Mouse (Mus musculus) left cerebral cortex, postnatal 36 days (tissue): ENCODE measurements around the gene Mgat5b. TPM values are rescaled to one million over a fixed set of nuclear protein-coding genes. Genes with fewer than 3 reads are reported as not detected.

Source experiments
- DNase-seq, 2 experiments: peaks; one replicate each; pipeline ENCODE4 v3.0.0; 2021 to 2022; ENCODE audit warnings: low spot score in 2 of 2, mixed read lengths in 1 of 2
- intact Hi-C: fragments of 180-260 bp; cut with DNase I; formaldehyde crosslinking; loops from one replicate; pipeline ENCODE4 v1.15.1; 2025
- total RNA-seq, 2 experiments: library from RNA; stranded (reverse); gene quantifications; 2 replicates each; pipeline ENCODE4 v1.2.3; 2021

Mgat5b gene
- total RNA-seq, 2 experiments from 2014 or later = 76.5 to 86.1 TPM

DNA sequence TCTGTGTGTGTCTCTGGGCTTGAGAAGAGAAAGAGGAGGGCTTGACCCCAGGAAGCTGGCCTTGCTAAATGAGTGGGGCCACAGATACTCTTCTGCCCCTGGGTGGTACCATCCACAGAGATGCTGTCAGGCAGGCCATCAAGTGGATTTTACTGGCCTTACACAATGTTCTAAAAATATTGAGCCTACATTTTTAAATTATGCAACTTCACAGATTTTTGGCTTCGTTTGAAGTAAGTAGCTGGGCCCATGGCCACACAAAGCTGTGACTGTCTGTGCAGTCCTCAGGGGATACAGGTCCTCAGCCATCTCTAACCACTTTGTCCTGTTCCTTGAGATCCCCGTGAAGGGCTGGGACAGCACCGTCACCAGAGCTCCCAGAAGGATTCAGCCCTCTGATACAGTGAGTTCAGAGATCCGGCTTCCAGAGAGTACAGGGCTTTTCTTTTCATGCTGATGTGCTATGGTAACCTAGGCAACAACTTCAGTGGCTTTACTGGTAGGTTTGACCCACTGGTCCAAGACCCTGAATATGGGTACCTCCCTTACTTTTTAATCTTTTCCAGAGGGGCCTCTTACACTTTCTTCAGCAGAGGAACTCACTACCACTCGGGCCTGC lies 4.3 kb upstream of the Mgat5b start:
- intact Hi-C loops = no loop called here
- no peak for DNase-seq

- intact Hi-C loops = loop anchor here (5.0 kb wide), 2 partner anchors 127 to 142 kb away; no protein-coding TSS in a partner anchor
- DNase-seq = no peak
These were observed 3.4 kb upstream of the Mgat5b start for GRCm38 (mm10) chr11:116915241-116915640.

DNA sequence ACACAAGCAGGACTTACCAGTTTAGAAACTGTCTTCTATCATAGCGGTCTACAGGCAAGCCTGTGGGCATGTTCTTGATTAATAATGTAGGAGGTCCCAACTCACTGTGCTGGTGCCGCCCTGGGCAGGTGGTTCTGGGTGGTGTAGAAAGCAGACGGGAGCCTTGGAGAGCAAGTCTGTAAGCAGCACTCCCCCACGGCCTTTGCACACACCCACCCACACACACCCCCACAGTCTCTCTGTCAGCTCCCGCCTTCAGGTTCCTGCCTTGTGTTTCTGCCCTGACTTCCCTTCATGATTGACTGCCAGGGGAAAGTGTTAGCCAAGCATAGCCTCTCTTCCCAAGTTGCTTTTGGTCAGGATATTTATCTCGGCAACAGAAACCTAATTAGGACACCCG lies 1.3 kb upstream of the Mgat5b start:
- intact Hi-C loops = loop anchor here (5.0 kb wide), 2 partner anchors 125 to 140 kb away; no protein-coding TSS in a partner anchor
- DNase-seq = no peak

GRCm38 (mm10) chr11:116919186-116920020 lies 740 bp downstream of the Mgat5b start:
- no peak for DNase-seq
- intact Hi-C loops = loop anchor here (5.0 kb wide), 3 partner anchors 73 to 138 kb away; no protein-coding TSS in a partner anchor

DNA sequence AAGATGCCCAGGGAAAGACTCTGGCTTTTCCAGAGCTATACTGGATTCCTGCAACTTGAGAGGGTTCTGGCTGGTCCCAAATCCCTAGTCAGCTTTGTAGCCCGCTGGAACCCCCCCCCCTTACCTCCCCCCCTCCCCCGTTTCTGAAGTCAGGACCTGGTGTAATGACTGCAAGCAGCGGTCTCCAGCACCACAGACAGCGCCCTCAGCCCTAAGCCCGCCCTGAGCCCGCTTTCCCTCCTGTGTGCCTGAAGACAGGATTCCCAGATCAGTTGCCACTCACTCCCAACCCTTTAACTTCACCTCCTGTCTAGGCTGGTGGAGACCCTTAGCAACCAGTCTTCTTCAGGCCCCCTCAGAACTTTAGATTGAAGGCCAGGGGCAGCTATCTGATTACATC lies 2.1 kb downstream of the Mgat5b start:
- intact Hi-C loops = loop anchor here (5.0 kb wide), 1 partner anchor 72 kb away; no protein-coding TSS in a partner anchor
- no peak for DNase-seq

DNA sequence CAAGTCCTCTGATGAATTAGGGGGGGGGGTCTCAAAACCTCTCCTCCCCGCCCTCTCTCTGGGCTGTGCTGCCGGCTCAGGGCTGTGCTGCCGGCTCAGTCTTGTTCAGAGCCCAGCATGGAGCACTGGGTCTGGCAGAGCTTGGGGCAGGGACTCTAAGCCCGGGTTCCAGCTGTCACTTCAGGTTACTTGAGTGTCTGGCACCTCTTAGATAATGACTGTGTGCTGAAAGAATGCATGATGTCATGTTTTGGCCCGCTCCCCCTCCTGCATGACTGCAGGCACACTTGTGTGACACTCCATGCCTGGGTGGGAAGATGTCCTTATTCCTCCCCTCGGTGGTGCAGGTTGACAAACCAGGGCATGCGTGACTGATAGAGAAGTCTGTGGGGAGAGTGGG lies 3.4 kb downstream of the Mgat5b start:
- DNase-seq = no peak

GRCm38 (mm10) chr11:116928031-116928430 lies 9.4 kb downstream of the Mgat5b start:
- no peak for DNase-seq
- intact Hi-C loops = no loop called here

More for the DNA sequence above, 3.4 kb downstream of the Mgat5b start:
- intact Hi-C loops = loop anchor here (5.0 kb wide), 1 partner anchor 70 kb away; no protein-coding TSS in a partner anchor

- intact Hi-C loops = loop anchor here (5.0 kb wide), 1 partner anchor 97 kb away; no protein-coding TSS in a partner anchor
- no peak for DNase-seq
These were observed 16.2 kb downstream of the Mgat5b start for GRCm38 (mm10) chr11:116934862-116935261.

GRCm38 (mm10) chr11:116935354-116935753 lies 16.7 kb downstream of the Mgat5b start:
- intact Hi-C loops = loop anchor here (5.0 kb wide), 1 partner anchor 97 kb away; no protein-coding TSS in a partner anchor
- DNase-seq = no peak

DNA sequence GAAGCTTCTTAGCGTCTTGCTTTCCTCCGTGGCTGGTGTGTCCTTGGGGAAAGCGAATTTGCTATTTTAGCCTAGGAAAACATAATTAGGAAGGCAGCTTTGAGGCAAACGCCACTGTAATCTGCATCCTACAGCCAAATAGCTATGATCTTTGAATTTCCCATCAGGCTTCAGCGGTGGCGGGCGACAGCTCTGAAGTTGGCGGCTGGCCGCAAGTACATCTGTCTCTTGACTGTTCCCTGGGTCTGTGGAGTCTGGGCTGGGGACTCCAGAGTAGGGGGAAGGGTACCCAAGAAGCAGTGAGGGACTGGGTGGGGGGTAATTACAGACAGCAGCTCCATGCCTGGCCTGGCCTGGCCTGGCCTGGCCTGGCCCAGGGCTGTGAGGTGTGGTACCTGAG lies 17.3 kb downstream of the Mgat5b start:
- peak in 1 of 2 experiments; percentile 50 for DNase-seq
- intact Hi-C loops = loop anchor here (5.0 kb wide), 1 partner anchor 96 kb away; no protein-coding TSS in a partner anchor

DNA sequence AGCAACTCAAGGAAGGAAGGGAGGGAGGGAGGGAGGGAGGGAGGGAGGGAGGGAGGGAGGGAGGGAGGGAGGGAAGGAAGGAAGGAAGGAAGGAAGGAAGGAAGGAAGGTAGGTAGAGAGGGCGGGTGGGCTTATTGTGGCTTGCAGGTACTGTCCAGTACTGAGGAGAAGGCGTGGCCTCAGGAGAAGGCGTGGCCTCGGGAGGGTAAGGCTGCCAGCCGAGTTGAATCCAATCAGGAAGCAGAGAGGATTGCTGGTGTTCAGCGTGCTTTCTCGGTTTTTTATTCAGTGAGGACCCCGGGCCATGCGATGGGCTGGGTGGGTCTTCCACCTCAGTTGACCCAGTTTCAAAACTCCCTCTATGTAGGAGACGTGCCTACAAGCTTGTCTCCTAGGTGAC lies 18.5 kb downstream of the Mgat5b start:
- no peak for DNase-seq
- intact Hi-C loops = loop anchor here (5.0 kb wide), 1 partner anchor 95 kb away; no protein-coding TSS in a partner anchor

GRCm38 (mm10) chr11:116940088-116940855 lies 21.6 kb downstream of the Mgat5b start:
- intact Hi-C loops = no loop called here
- DNase-seq = no peak

- intact Hi-C loops = no loop called here
- DNase-seq = no peak
These were observed 25.7 kb downstream of the Mgat5b start for GRCm38 (mm10) chr11:116944346-116944745.

- intact Hi-C loops = no loop called here
- no peak for DNase-seq
These were observed 31.2 kb downstream of the Mgat5b start for GRCm38 (mm10) chr11:116949832-116950231.

DNA sequence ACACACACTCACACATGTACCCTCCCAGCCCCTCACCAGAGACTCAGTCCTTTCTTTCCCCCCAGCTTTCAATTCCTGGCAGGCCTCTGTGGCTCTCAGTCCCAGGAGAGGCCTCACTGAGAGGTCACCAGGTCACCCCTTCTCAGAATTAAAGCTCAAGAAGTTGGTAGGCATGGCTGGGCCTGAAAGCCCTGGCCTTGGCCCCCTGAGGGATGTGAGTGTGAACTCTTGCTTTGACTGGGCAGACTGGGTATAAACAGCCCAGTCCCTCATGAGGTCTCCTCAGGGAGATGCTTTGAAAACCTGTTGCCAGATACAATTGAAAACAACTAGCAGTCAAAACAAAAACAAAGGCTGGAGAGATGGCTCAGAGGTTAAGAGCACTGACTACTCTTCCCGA lies 32.8 kb downstream of the Mgat5b start:
- intact Hi-C loops = no loop called here
- DNase-seq = no peak

- intact Hi-C loops = no loop called here
These were observed 35.8 kb downstream of the Mgat5b start for GRCm38 (mm10) chr11:116954231-116955118.

GRCm38 (mm10) chr11:116958601-116959000 lies 39.9 kb downstream of the Mgat5b start:
- intact Hi-C loops = no loop called here
- DNase-seq = no peak

More at GRCm38 (mm10) chr11:116954231-116955118, 35.8 kb downstream of the Mgat5b start:
- DNase-seq = peak; percentile 31 to 47

DNA sequence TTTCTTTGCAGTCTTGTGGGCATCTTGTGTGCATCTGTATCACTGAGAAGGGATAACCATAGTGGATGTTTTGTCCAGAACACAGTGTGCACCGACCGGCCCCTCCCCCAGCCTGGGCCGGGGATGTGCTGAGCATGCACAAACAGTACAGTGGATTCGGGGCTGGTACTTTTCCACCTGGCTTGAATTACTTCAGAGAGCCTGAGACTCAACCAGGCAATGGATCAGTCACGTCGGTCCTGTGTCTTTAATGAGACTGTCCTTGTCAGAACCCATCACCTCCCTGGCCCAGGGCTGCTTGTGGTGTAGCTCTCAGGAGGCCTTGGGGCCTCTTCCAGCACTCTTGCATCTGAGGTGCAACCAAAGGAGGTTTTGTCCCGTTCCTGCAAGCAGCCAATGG lies 46.4 kb downstream of the Mgat5b start:
- intact Hi-C loops = no loop called here
- DNase-seq = no peak

DNA sequence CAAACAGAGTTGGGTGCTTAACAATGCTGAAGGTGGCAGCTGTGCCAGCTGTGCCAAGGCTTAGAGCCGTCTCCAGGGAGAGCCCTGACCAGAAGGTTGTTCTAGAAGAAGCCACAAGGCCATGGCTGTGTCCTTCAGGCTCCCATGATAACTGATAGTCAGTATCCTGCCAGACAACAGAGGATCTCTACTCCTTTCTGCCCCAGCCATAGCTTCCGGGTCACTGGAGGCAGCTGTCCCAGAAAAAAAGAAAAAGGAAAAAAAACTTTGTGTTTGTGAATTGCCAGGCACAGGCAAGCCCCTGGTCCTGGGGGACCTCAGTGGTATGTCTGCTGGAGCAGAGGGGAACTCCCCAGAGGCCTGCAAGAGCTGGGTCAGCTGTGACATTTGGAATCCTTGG lies 47.3 kb downstream of the Mgat5b start:
- intact Hi-C loops = no loop called here
- DNase-seq = no peak
